Mouse (Mus musculus) embryonic facial prominence, embryonic 11.5 days (tissue): ENCODE measurements at regions not wholly inside any gene's neighbourhood (a gene's known extent, or its start where the extent isn't known, plus 50 kb on each side); places are given as distances from the start of the nearest gene placed in this dataset.
A peak's percentile ranks its signal among the peaks of the same experiment; 100 is the strongest.
"Not testable (repeated sequence)": the region's sequence is repeated elsewhere in the genome, so short reads cannot be mapped to it uniquely, and the experiment has no call there.

Experiments used
- ATAC-seq: fragments of 200-750 bp; cut with Nextera tagmentation; replicated peaks from 2 replicates; pipeline ENCODE4 v1.8.0; 2017; ENCODE audit warnings: low read depth; ENCODE audit not compliant: insufficient number of reproducible peaks, low FRiP score, low TSS enrichment
- DNase-seq: peaks from one replicate; pipeline ENCODE4 v3.0.0-alpha.2; 2015; ENCODE audit warnings: low spot score
- H3K27ac ChIP-seq: fragments of 300-500 bp; sonication (generic); replicated peaks from 2 replicates; pipeline ENCODE4 v1.5.1; 2014; ENCODE audit warnings: mild to moderate bottlenecking, low read depth, low read length, control low read depth
- H3K27me3 ChIP-seq: fragments of 300-500 bp; sonication (generic); 2 replicates; pipeline ENCODE4 v1.6.1; 2014; ENCODE audit warnings: mild to moderate bottlenecking, low read length, moderate library complexity, mixed read lengths; ENCODE audit not compliant: control insufficient read depth, insufficient read depth
- H3K36me3 ChIP-seq: fragments of 300-500 bp; sonication (generic); replicated peaks from 2 replicates; pipeline ENCODE4 v1.6.1; 2014; ENCODE audit warnings: low read depth, mild to moderate bottlenecking, low read length, moderate library complexity, mixed read lengths; ENCODE audit not compliant: control insufficient read depth, insufficient read depth
- H3K4me1 ChIP-seq: fragments of 300-500 bp; sonication (generic); 2 replicates; pipeline ENCODE4 v1.6.1; 2014; ENCODE audit warnings: low read length, mixed read lengths; ENCODE audit not compliant: control insufficient read depth, insufficient read depth
- H3K4me2 ChIP-seq: fragments of 300-500 bp; sonication (generic); 2 replicates; pipeline ENCODE4 v1.6.1; 2014; ENCODE audit warnings: low read depth, mild to moderate bottlenecking, control low read depth, low read length, moderate library complexity
- H3K4me3 ChIP-seq: fragments of 300-500 bp; sonication (generic); 2 replicates; pipeline ENCODE4 v1.5.1; 2014; ENCODE audit warnings: low read depth, low read length, control low read depth
- H3K9ac ChIP-seq: fragments of 300-500 bp; sonication (generic); replicated peaks from 2 replicates; pipeline ENCODE4 v1.6.1; 2014; ENCODE audit warnings: mild to moderate bottlenecking, control low read depth, low read length
- H3K9me3 ChIP-seq: fragments of 300-500 bp; sonication (generic); replicated peaks from 2 replicates; pipeline ENCODE4 v1.6.1; 2016; ENCODE audit warnings: mild to moderate bottlenecking, low read length, inconsistent platforms, mixed read lengths; ENCODE audit not compliant: control insufficient read depth
- WGBS: fragments of 180-500 bp; shearing (Covaris S2); extraction: QIAGEN DNeasy Blood & Tissue Kit; methylation state at CpG from one replicate; pipeline ENCODE4 v1.1.7; 2014; 5-methylcytosine and 5-hydroxymethylcytosine counted together

GRCm38 (mm10) chr5:59956240-59956639, 1852.4 kb upstream of the G6pd2 start:
- H3K9me3 ChIP-seq, DNase-seq, ATAC-seq, H3K4me2 ChIP-seq, H3K27ac ChIP-seq, H3K9ac ChIP-seq, H3K4me3 ChIP-seq, H3K36me3 ChIP-seq, H3K27me3 ChIP-seq, H3K4me1 ChIP-seq: not testable (repeated sequence)
- 91% methylated on average over 4 of the region's 7 CpGs for WGBS

DNA sequence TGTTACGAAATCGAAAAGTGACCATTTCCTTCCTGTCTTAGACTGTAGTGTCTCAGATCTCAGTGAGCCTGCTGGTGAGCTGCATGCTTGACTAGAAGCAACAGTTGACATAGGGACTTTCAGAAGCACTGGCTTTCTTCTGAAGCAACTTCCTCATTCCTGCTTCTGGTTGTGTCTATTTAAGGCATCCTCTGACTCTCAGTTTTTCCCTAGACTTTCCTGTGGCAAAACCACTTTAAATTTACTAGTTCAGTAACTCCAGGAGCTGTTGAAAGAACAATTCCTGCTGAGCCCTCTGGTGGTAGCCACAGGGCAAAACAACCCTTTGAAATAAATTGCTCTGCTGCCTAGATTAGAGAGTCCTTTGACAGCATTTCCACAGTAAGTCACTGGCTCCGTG, 1811.9 kb upstream of the G6pd2 start:
- Histone ChIP-seq H3K9me3 (no peaks in the 10 kb centered on the region), H3K4me3 (no peak overlapping the region), H3K4me2 (no peak overlapping the region), H3K4me1 (no peaks in the 10 kb centered on the region), H3K9ac (no peak overlapping the region), H3K27ac (no peak overlapping the region), H3K36me3 (no peaks in the 10 kb centered on the region), H3K27me3 (no peaks in the 10 kb centered on the region)
- WGBS = 62% methylated on average over 3 of the region's 3 CpGs
- no peak for ATAC-seq
- peak; percentile 39 for DNase-seq

GRCm38 (mm10) chr5:60042603-60043175, 1765.9 kb upstream of the G6pd2 start:
- H3K27me3 ChIP-seq, H3K4me3 ChIP-seq, H3K4me1 ChIP-seq, H3K36me3 ChIP-seq, DNase-seq, H3K4me2 ChIP-seq, H3K27ac ChIP-seq, H3K9me3 ChIP-seq, H3K9ac ChIP-seq: not testable (repeated sequence)
- WGBS = 93% methylated on average over 6 of the region's 7 CpGs
- peak; percentile 100 for ATAC-seq

DNA sequence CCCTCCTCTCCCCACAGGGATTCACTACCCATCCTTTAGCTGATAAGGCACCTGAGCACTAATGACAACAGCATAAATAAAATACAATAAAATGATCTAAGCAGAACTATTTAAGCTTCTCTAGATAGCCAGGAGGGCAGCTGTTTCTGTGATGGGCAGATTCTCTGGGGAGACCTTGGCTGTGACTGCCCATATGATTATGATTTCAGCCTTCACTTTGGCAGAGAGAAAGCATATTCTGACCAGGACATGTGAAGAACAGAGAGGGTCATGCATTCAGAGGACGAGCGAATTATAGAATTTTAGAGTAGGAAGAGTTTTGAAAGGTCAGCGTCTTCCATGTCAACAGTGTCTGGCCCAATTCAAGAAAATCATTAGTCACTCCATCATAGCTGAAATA, 1759.6 kb upstream of the G6pd2 start:
- H3K27me3 ChIP-seq = no peaks in the 10 kb centered on the region
- no peak overlapping the region for H3K4me2 ChIP-seq
- no peaks in the 10 kb centered on the region for H3K36me3 ChIP-seq
- no peaks in the 10 kb centered on the region for H3K4me1 ChIP-seq
- no peak for DNase-seq
- no peak overlapping the region for H3K4me3 ChIP-seq
- no peak overlapping the region for H3K9ac ChIP-seq
- ATAC-seq = no peak
- H3K27ac ChIP-seq = no peak overlapping the region
- no peaks in the 10 kb centered on the region for H3K9me3 ChIP-seq
- 81% methylated on average over 3 of the region's 3 CpGs for WGBS

DNA sequence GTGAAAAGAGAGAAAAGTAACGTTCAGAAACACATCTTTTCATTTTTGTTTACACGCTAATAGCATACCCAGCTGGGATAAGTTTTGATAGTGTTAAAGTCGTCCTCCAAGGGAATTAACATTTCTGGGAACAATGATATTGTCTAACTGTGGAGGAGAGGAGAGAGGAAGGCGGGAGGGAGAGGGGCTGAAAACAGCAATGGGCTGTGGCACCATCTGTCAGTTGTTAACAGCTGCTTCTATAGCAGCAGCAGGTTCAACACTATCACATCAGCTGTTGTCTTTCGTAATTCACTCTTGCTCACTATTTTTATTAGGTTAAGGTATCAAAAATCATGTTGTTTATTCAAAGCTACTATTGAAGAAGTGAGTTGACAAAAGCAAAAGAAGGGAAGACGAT, 1747.4 kb upstream of the G6pd2 start:
- H3K27ac ChIP-seq = no peak overlapping the region
- no peaks in the 10 kb centered on the region for H3K36me3 ChIP-seq
- DNase-seq = no peak
- H3K9me3 ChIP-seq = no peaks in the 10 kb centered on the region
- no peaks in the 10 kb centered on the region for H3K27me3 ChIP-seq
- no peak overlapping the region for H3K4me3 ChIP-seq
- no peak overlapping the region for H3K4me2 ChIP-seq
- no peaks in the 10 kb centered on the region for H3K4me1 ChIP-seq
- WGBS = 68% methylated on average over 6 of the region's 6 CpGs
- no peak for ATAC-seq
- H3K9ac ChIP-seq = no peak overlapping the region
